Mouse (Mus musculus): ENCODE measurements at regions not wholly inside any gene's neighbourhood (a gene's known extent, or its start where the extent isn't known, plus 50 kb on each side); places are given as distances from the start of the nearest gene placed in this dataset.

DNA sequence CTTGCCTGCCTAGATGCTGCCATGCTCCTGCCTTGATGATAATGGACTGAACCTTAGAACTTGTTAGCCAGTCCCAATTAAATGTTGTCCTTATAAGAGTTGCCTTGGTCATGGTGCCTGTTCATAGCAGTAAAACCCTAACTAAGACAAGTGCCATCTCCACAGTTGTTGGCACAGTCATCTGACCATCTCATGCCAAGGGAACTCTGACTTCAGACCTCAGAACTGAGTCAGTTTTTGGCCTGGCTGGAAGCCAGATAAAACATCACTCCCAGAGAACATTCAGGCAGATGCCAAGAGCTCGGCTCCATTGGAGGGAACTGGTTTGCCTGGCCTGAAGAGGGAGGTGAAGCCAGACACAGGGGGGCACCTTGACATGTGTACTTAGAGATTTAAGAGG, 330.2 kb upstream of the Smim15 start:
- no peaks in the 10 kb centered on the region for H3K36me3 ChIP-seq (ENCODE audit: control insufficient read depth in 1 of 2, insufficient read depth in 2 of 2, low read length in 2 of 2)
- TF ChIP-seq POLR2AphosphoS2 (IDR thresholded peaks at IDR 0.05; ENCODE audit: low read length) = no peak
- no peak for TF ChIP-seq GATA1 (IDR thresholded peaks at IDR 0.05; ENCODE audit: low read depth, low read length)
- no peak for TF ChIP-seq CHD2 (IDR thresholded peaks at IDR 0.05; ENCODE audit: low read length)
- TF ChIP-seq ZMIZ1 (IDR thresholded peaks at IDR 0.05; ENCODE audit: low read depth, low read length) = no peak
- no peak for TF ChIP-seq ZKSCAN1 (IDR thresholded peaks at IDR 0.05; ENCODE audit: low read depth, low read length)
- TF ChIP-seq MXI1 (IDR thresholded peaks at IDR 0.05; ENCODE audit: low read depth, low read length) = no peak
- TF ChIP-seq UBTF (IDR thresholded peaks at IDR 0.05; ENCODE audit: borderline replicate concordance, insufficient read depth, low read depth, low read length) = no peak
- TF ChIP-seq ETS1 (IDR thresholded peaks at IDR 0.05; ENCODE audit: low read depth, low read length) = no peak
- TF ChIP-seq TBP (IDR thresholded peaks at IDR 0.05; ENCODE audit: low read depth, low read length) = no peak
- TF ChIP-seq USF1 (IDR thresholded peaks at IDR 0.05; ENCODE audit: low read depth, low read length) = no peak
- no peak overlapping the region for H3K4me3 ChIP-seq (ENCODE audit: control insufficient read depth in 1 of 2, insufficient read depth in 1 of 2, low read depth in 2 of 2, low read length in 2 of 2)
- no peaks in the 10 kb centered on the region for H3K9me3 ChIP-seq (replicated peaks; ENCODE audit: insufficient read depth, low read length)
- H3K9ac ChIP-seq (ENCODE audit: control insufficient read depth, low read depth, low read length, poor library complexity, severe bottlenecking) = no peak overlapping the region
- DNase-seq (ENCODE audit: low read depth, low spot score) = peak; percentile 8
- no peak overlapping the region for H3K27ac ChIP-seq (ENCODE audit: control insufficient read depth, low read depth, low read length)
- no peaks in the 10 kb centered on the region for H3K27me3 ChIP-seq (ENCODE audit: control insufficient read depth in 1 of 2, insufficient read depth in 2 of 2, low read length in 2 of 2)
- no peaks in the 10 kb centered on the region for H3K4me1 ChIP-seq (ENCODE audit: control insufficient read depth in 1 of 2, insufficient read depth in 2 of 2, low read length in 2 of 2)
- H3K79me2 ChIP-seq (ENCODE audit: control insufficient read depth, insufficient read depth, low read length, poor library complexity) = no peaks in the 10 kb centered on the region

GRCm38 (mm10) chr13:107711341-107711994, 332.8 kb upstream of the Smim15 start:
- DNase-seq (ENCODE audit: low read depth, low spot score) = no peak
- no peaks in the 10 kb centered on the region for H3K79me2 ChIP-seq (ENCODE audit: control insufficient read depth, insufficient read depth, low read length, poor library complexity)
- no peak overlapping the region for H3K4me3 ChIP-seq (ENCODE audit: control insufficient read depth in 1 of 2, insufficient read depth in 1 of 2, low read depth in 2 of 2, low read length in 2 of 2)
- H3K9me3 ChIP-seq (replicated peaks; ENCODE audit: insufficient read depth, low read length) = no peaks in the 10 kb centered on the region
- H3K4me1 ChIP-seq (ENCODE audit: control insufficient read depth in 1 of 2, insufficient read depth in 2 of 2, low read length in 2 of 2) = no peaks in the 10 kb centered on the region
- H3K36me3 ChIP-seq (ENCODE audit: control insufficient read depth in 1 of 2, insufficient read depth in 2 of 2, low read length in 2 of 2) = no peaks in the 10 kb centered on the region
- H3K9ac ChIP-seq (ENCODE audit: control insufficient read depth, low read depth, low read length, poor library complexity, severe bottlenecking) = no peak overlapping the region
- H3K27me3 ChIP-seq (ENCODE audit: control insufficient read depth in 1 of 2, insufficient read depth in 2 of 2, low read length in 2 of 2) = no peaks in the 10 kb centered on the region
- no peak overlapping the region for H3K27ac ChIP-seq (ENCODE audit: control insufficient read depth, low read depth, low read length)
- TF ChIP-seq MXI1 (IDR thresholded peaks at IDR 0.05; ENCODE audit: low read depth, low read length) = no peak
- no peak for TF ChIP-seq POLR2A (IDR thresholded peaks at IDR 0.05; ENCODE audit: control insufficient read depth in 1 of 2, insufficient read depth in 1 of 2, low read depth in 1 of 2, low read length in 2 of 2, poor library complexity in 1 of 2)
- no peak for TF ChIP-seq TBP (IDR thresholded peaks at IDR 0.05; ENCODE audit: low read depth, low read length)

DNA sequence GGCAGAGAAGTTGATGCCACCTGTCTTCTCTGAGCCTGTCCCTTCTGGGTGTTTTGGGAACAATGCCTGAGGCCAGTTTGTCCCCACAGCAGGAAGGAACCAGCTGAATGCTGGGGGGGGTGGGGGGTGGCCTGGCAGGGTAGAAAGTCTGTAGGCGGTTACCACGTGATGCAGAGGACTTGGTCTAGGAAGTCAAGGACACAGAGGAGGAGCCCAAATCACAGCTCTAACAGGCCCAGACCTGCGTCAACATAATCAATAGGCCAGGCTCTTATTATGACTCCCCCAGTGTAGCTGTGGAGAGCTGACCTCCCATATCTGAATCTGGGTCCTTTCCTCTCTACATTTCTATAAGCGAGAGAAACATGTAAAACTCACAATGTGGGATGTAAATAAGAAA, 333.9 kb upstream of the Smim15 start:
- no peak for TF ChIP-seq TAL1 (IDR thresholded peaks at IDR 0.05; ENCODE audit: low read length)
- TF ChIP-seq MXI1 (IDR thresholded peaks at IDR 0.05; ENCODE audit: low read depth, low read length) = no peak
- no peak for TF ChIP-seq MAX (IDR thresholded peaks at IDR 0.05; ENCODE audit: low read length)
- no peak for TF ChIP-seq TBP (IDR thresholded peaks at IDR 0.05; ENCODE audit: low read depth, low read length)
- no peak for TF ChIP-seq KAT2A (conservative IDR thresholded peaks at IDR 0.05; ENCODE audit: low read depth, low read length)
- no peak for TF ChIP-seq ZC3H11A (IDR thresholded peaks at IDR 0.05; ENCODE audit: low read depth, low read length)

More for the DNA sequence above, 333.9 kb upstream of the Smim15 start:
- H3K9me3 ChIP-seq (replicated peaks; ENCODE audit: insufficient read depth, low read length) = no peaks in the 10 kb centered on the region
- no peak overlapping the region for H3K9ac ChIP-seq (ENCODE audit: control insufficient read depth, low read depth, low read length, poor library complexity, severe bottlenecking)
- no peaks in the 10 kb centered on the region for H3K4me1 ChIP-seq (ENCODE audit: control insufficient read depth in 1 of 2, insufficient read depth in 2 of 2, low read length in 2 of 2)
- no peak overlapping the region for H3K27ac ChIP-seq (ENCODE audit: control insufficient read depth, low read depth, low read length)
- no peaks in the 10 kb centered on the region for H3K36me3 ChIP-seq (ENCODE audit: control insufficient read depth in 1 of 2, insufficient read depth in 2 of 2, low read length in 2 of 2)
- DNase-seq (ENCODE audit: low read depth, low spot score) = no peak
- no peaks in the 10 kb centered on the region for H3K27me3 ChIP-seq (ENCODE audit: control insufficient read depth in 1 of 2, insufficient read depth in 2 of 2, low read length in 2 of 2)
- H3K4me3 ChIP-seq (ENCODE audit: control insufficient read depth in 1 of 2, insufficient read depth in 1 of 2, low read depth in 2 of 2, low read length in 2 of 2) = no peak overlapping the region
- no peaks in the 10 kb centered on the region for H3K79me2 ChIP-seq (ENCODE audit: control insufficient read depth, insufficient read depth, low read length, poor library complexity)
